Mouse (Mus musculus) heart, adult 2 months (tissue): Measurements from ENCODE around the gene Gm21987. TPM values are rescaled to one million over a fixed set of nuclear protein-coding genes. Genes with fewer than 3 reads are reported as not detected.

Source experiments
- DNase-seq, 2 experiments: peaks; one replicate each; pipeline ENCODE4 v3.0.0; 2021
- H3K27ac ChIP-seq: fragments of 200-600 bp; 2 replicates; pipeline ENCODE4 v1.8.1; 2022
- H3K27me3 ChIP-seq: fragments of 200-500 bp; 2 replicates; pipeline ENCODE4 v1.6.1; 2012; ENCODE audit warnings: mild to moderate bottlenecking, low read length, inconsistent platforms, mixed read lengths; ENCODE audit not compliant: control insufficient read depth, insufficient read depth
- H3K36me3 ChIP-seq: fragments of 200-500 bp; 2 replicates; pipeline ENCODE4 v1.6.1; 2012; ENCODE audit warnings: low read length, inconsistent platforms; ENCODE audit not compliant: control insufficient read depth, insufficient read depth
- H3K4me1 ChIP-seq: fragments of 200-500 bp; 2 replicates; pipeline ENCODE4 v1.6.1; 2011; ENCODE audit warnings: low read length; ENCODE audit not compliant: control insufficient read depth, insufficient read depth
- H3K4me3 ChIP-seq: fragments of 200-600 bp; 2 replicates; pipeline ENCODE4 v1.8.1; 2022
- H3K79me2 ChIP-seq: fragments of 200-500 bp; replicated peaks from 2 replicates; pipeline ENCODE4 v1.6.1; 2012; ENCODE audit warnings: mild to moderate bottlenecking, inconsistent platforms, low read length, moderate library complexity, mixed read lengths; ENCODE audit not compliant: control insufficient read depth, insufficient read depth
- H3K9ac ChIP-seq: fragments of 200-500 bp; 2 replicates; pipeline ENCODE4 v1.6.1; 2012; ENCODE audit warnings: low read depth, mild to moderate bottlenecking, control low read depth, inconsistent platforms, low read length, mixed read lengths
- CTCF ChIP-seq: fragments of 200-600 bp; IDR thresholded peaks from 2 replicates; pipeline ENCODE4 v1.8.1; 2022; ENCODE audit warnings: antibody characterized with exemption, mild to moderate bottlenecking, moderate library complexity
- EP300 ChIP-seq: fragments of 200-500 bp; IDR thresholded peaks from 2 replicates; pipeline ENCODE4 v1.6.1; 2011; ENCODE audit warnings: low read depth, low read length, control low read depth; ENCODE audit not compliant: insufficient read depth
- POLR2A ChIP-seq: fragments of 200-500 bp; IDR thresholded peaks from 2 replicates; pipeline ENCODE4 v1.6.1; 2011; ENCODE audit warnings: mild to moderate bottlenecking, low read depth, low read length, control low read depth; ENCODE audit not compliant: insufficient read depth
- WGBS: fragments of 180-500 bp; shearing (Covaris S2); methylation state at CpG from one replicate; pipeline ENCODE4 v1.1.7; 2018; 5-methylcytosine and 5-hydroxymethylcytosine counted together
- intact Hi-C: fragments of 180-260 bp; cut with DNase I; formaldehyde crosslinking; loops from one replicate; pipeline ENCODE4 v1.15.1; 2025
- polyA plus RNA-seq: library from polyadenylated mRNA; depleted of rRNA; stranded (reverse); fragments of >200 nt; gene quantifications from 2 replicates; pipeline ENCODE4 v1.2.3, GENCODE M21; 2012
- total RNA-seq, 2 experiments: library from RNA; stranded (reverse); gene quantifications; 2 replicates each; pipeline ENCODE4 v1.2.3; 2021

Gm21987 gene
- total and polyA plus RNA-seq, 3 experiments: not detected

GRCm38 (mm10) chr16:38379088-38379487, 32.2 kb downstream of the Gm21987 start:
- 44% methylated on average over 6 of the region's 6 CpGs for WGBS
- Histone ChIP-seq H3K79me2 (no peaks in the 10 kb centered on the region), H3K9ac (no peak overlapping the region), H3K4me3 (no peak overlapping the region), H3K36me3 (no peaks in the 10 kb centered on the region; the same call in 1 of the 2 replicates), H3K27ac (no peak overlapping the region), H3K27me3 (no peaks in the 10 kb centered on the region), H3K4me1 (peaks cover 8% of the 10 kb centered on the region)
- TF ChIP-seq POLR2A: no peak
- no peak for TF ChIP-seq CTCF
- no peak for TF ChIP-seq EP300
- intact Hi-C loops: no loop called here
- no peak for DNase-seq

- H3K4me1 ChIP-seq: peaks cover 8% of the 10 kb centered on the region
- WGBS: 66% methylated on average over 3 of the region's 3 CpGs
- H3K27me3 ChIP-seq: no peaks in the 10 kb centered on the region
- H3K27ac ChIP-seq: no peak overlapping the region
- intact Hi-C loops: no loop called here
- H3K9ac ChIP-seq: no peak overlapping the region
- TF ChIP-seq POLR2A: no peak
- no peak for TF ChIP-seq CTCF
- no peak for TF ChIP-seq EP300
- DNase-seq: no peak
- H3K4me3 ChIP-seq: no peak overlapping the region
- H3K36me3 ChIP-seq: no peaks in the 10 kb centered on the region; the same call in 1 of the 2 replicates
- H3K79me2 ChIP-seq: no peaks in the 10 kb centered on the region
These were observed 32.7 kb downstream of the Gm21987 start for GRCm38 (mm10) chr16:38379493-38379892.

- intact Hi-C loops: no loop called here
- TF ChIP-seq CTCF: no peak
- no peak for TF ChIP-seq EP300
- no peak for TF ChIP-seq POLR2A
- Histone ChIP-seq H3K4me1 (peaks cover 6% of the 10 kb centered on the region), H3K27ac (no peak overlapping the region), H3K27me3 (no peaks in the 10 kb centered on the region), H3K9ac (no peak overlapping the region), H3K79me2 (no peaks in the 10 kb centered on the region), H3K36me3 (no peaks in the 10 kb centered on the region; the same call in 1 of the 2 replicates), H3K4me3 (no peak overlapping the region)
- 89% methylated on average over 3 of the region's 3 CpGs for WGBS
- DNase-seq: no peak
These were observed 33.1 kb downstream of the Gm21987 start for GRCm38 (mm10) chr16:38379926-38380325.

- TF ChIP-seq POLR2A (no peak), EP300 (no peak), CTCF (no peak)
- intact Hi-C loops: no loop called here
- H3K27ac ChIP-seq: no peak overlapping the region
- H3K36me3 ChIP-seq: no peaks in the 10 kb centered on the region
- H3K79me2 ChIP-seq: no peaks in the 10 kb centered on the region
- no peaks in the 10 kb centered on the region for H3K4me1 ChIP-seq
- no peak overlapping the region for H3K4me3 ChIP-seq
- DNase-seq: peak in 1 of 2 experiments; percentile 10
- 92% methylated on average over 2 of the region's 2 CpGs for WGBS
- no peak overlapping the region for H3K9ac ChIP-seq
- no peaks in the 10 kb centered on the region for H3K27me3 ChIP-seq
These were observed 36.8 kb downstream of the Gm21987 start for GRCm38 (mm10) chr16:38383683-38384082.

- Histone ChIP-seq H3K36me3 (no peaks in the 10 kb centered on the region), H3K27ac (no peak overlapping the region), H3K27me3 (no peaks in the 10 kb centered on the region), H3K4me3 (no peak overlapping the region), H3K9ac (no peak overlapping the region), H3K4me1 (no peaks in the 10 kb centered on the region), H3K79me2 (no peaks in the 10 kb centered on the region)
- DNase-seq: no peak
- TF ChIP-seq POLR2A (no peak), CTCF (no peak), EP300 (no peak)
- intact Hi-C loops: no loop called here
- WGBS: 84% methylated on average over 6 of the region's 6 CpGs
These were observed 38.4 kb downstream of the Gm21987 start for GRCm38 (mm10) chr16:38385184-38385634.

GRCm38 (mm10) chr16:38385700-38386099, 38.9 kb downstream of the Gm21987 start:
- no peak for DNase-seq
- intact Hi-C loops: no loop called here

More at GRCm38 (mm10) chr16:38385700-38386099, 38.9 kb downstream of the Gm21987 start:
- Histone ChIP-seq H3K4me1 (no peaks in the 10 kb centered on the region), H3K27ac (no peak overlapping the region), H3K27me3 (no peaks in the 10 kb centered on the region), H3K4me3 (no peak overlapping the region), H3K9ac (no peak overlapping the region), H3K36me3 (no peaks in the 10 kb centered on the region), H3K79me2 (no peaks in the 10 kb centered on the region)
- TF ChIP-seq POLR2A (no peak), CTCF (no peak), EP300 (no peak)
- 89% methylated on average over 4 of the region's 4 CpGs for WGBS
